Mouse (Mus musculus) midbrain, embryonic 16.5 days (tissue): Measurements from ENCODE around the gene Gm49366. TPM values are rescaled to one million over a fixed set of nuclear protein-coding genes. Genes with fewer than 3 reads are reported as not detected.
"Not testable (repeated sequence)": the region's sequence is repeated elsewhere in the genome, so short reads cannot be mapped to it uniquely, and the experiment has no call there.

Source experiments
- ATAC-seq: fragments of 200-750 bp; cut with Nextera tagmentation; 2 replicates; pipeline ENCODE4 v1.8.0; 2017; ENCODE audit warnings: moderate TSS enrichment
- H3K27ac ChIP-seq: fragments of 300-500 bp; sonication (generic); 2 replicates; pipeline ENCODE4 v1.5.1; 2014; ENCODE audit warnings: mild to moderate bottlenecking, low read length, mixed read lengths
- H3K27me3 ChIP-seq: fragments of 300-500 bp; sonication (generic); 2 replicates; pipeline ENCODE4 v1.6.1; 2014; ENCODE audit warnings: low read depth, low read length, mixed read lengths; ENCODE audit not compliant: control insufficient read depth, insufficient read depth
- H3K36me3 ChIP-seq: fragments of 300-500 bp; sonication (generic); 2 replicates; pipeline ENCODE4 v1.6.1; 2014; ENCODE audit warnings: mild to moderate bottlenecking, low read length, moderate library complexity, mixed read lengths; ENCODE audit not compliant: control insufficient read depth, insufficient read depth
- H3K4me1 ChIP-seq: fragments of 300-500 bp; sonication (generic); 2 replicates; pipeline ENCODE4 v1.6.1; 2014; ENCODE audit warnings: mild to moderate bottlenecking, low read length, mixed read lengths; ENCODE audit not compliant: control insufficient read depth, insufficient read depth
- H3K4me2 ChIP-seq: fragments of 300-500 bp; sonication (generic); 2 replicates; pipeline ENCODE4 v1.6.1; 2014; ENCODE audit warnings: mild to moderate bottlenecking, low read length, mixed read lengths
- H3K4me3 ChIP-seq: fragments of 300-500 bp; sonication (generic); 2 replicates; pipeline ENCODE4 v1.5.1; 2014; ENCODE audit warnings: low read depth, mild to moderate bottlenecking, low read length, moderate library complexity, mixed read lengths
- H3K9ac ChIP-seq: fragments of 300-500 bp; sonication (generic); 2 replicates; pipeline ENCODE4 v1.6.1; 2014; ENCODE audit warnings: low read depth, low read length, mixed read lengths
- H3K9me3 ChIP-seq: fragments of 300-500 bp; sonication (generic); replicated peaks from 2 replicates; pipeline ENCODE4 v1.6.1; 2014; ENCODE audit warnings: mild to moderate bottlenecking, low read length, mixed read lengths; ENCODE audit not compliant: control insufficient read depth, poor library complexity, severe bottlenecking
- WGBS: fragments of 180-500 bp; shearing (Covaris S2); extraction: QIAGEN DNeasy Blood & Tissue Kit; methylation state at CpG from one replicate; pipeline ENCODE4 v1.1.7; 2014; 5-methylcytosine and 5-hydroxymethylcytosine counted together
- polyA plus RNA-seq: library from polyadenylated mRNA; unstranded; fragments of >200 nt; fragmentation: Nextera tagmentation; extraction: Ambion mirVana; gene quantifications from 2 replicates; pipeline ENCODE4 v1.2.1, GENCODE M21; 2015

Gm49366 gene
- polyA plus RNA-seq, 1 experiment from 2014 or later: not detected

DNA sequence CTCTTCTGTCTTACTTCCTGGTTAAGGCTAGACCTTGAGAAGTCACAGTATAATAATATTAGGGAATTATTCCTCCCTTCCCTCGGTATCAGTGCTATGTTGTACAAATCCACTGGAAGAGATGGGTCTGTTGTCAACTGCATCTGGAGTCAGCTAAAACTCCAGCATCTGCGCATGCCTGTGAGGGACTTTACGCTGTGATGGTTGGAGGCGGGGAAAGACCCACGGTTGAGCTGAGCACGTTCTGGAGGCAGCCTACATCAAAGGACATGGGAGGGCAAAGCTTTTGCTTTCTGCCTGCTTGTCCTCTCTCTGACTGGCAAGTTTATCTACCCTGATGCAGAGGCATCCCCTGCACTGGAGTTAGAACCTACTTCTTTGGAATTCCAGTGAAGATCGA lies 12.8 kb upstream of the Gm49366 start:
- no peak overlapping the region for H3K4me2 ChIP-seq

GRCm38 (mm10) chr12:84028328-84028727 lies 10.4 kb upstream of the Gm49366 start:
- not testable (repeated sequence) for ATAC-seq, H3K4me2 ChIP-seq, H3K27ac ChIP-seq, H3K4me3 ChIP-seq, H3K9me3 ChIP-seq, H3K9ac ChIP-seq, H3K36me3 ChIP-seq, H3K27me3 ChIP-seq, H3K4me1 ChIP-seq
- WGBS: 28% methylated on average over 3 of the region's 3 CpGs

More for the DNA sequence above, 12.8 kb upstream of the Gm49366 start:
- WGBS: 81% methylated on average over 7 of the region's 7 CpGs
- H3K9me3 ChIP-seq: no peaks in the 10 kb centered on the region
- no peaks in the 10 kb centered on the region for H3K36me3 ChIP-seq
- no peak overlapping the region for H3K9ac ChIP-seq
- no peak overlapping the region for H3K27ac ChIP-seq
- no peaks in the 10 kb centered on the region for H3K27me3 ChIP-seq
- no peaks in the 10 kb centered on the region for H3K4me1 ChIP-seq
- ATAC-seq: no peak
- no peak overlapping the region for H3K4me3 ChIP-seq

- not testable (repeated sequence) for H3K4me1 ChIP-seq, H3K36me3 ChIP-seq, H3K27me3 ChIP-seq, H3K4me3 ChIP-seq, ATAC-seq, H3K4me2 ChIP-seq, H3K27ac ChIP-seq, H3K9me3 ChIP-seq, H3K9ac ChIP-seq
- WGBS: 77% methylated on average over 1 of the region's 1 CpGs
Observed at GRCm38 (mm10) chr12:84029043-84029442, 9.7 kb upstream of the Gm49366 start.

DNA sequence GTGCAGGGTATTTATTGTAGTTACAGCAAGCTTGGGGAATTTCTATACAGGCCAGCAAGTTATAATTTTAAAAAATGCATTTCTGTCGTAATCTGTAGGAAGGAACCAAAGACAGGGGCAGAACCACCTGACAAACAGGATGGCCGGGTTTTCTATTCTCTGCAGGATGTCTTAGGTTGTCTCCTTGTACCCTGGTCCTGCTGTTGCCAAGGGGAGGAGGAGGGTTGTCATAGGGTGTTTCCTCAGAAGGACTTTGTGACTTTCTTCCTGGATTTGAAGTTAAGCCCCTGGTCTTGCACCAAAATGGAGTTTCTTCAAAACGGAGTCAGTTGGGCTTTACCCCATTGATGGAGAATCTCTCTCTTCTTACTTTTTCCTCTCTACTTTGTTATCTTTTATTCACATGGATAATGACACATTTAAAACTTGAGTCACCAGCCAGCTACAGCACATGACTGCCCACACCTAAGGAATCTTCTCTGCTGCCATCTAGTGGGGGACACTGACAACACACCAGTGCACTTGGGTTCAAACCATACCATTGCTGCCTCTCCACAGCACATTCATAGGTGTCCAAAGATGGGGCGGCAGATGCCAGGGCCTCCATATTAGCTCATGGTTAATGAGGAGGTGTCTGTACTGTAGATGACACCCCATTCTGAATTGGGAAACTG lies 7.9 kb upstream of the Gm49366 start:
- Histone ChIP-seq H3K4me1 (no peaks in the 10 kb centered on the region), H3K27me3 (no peaks in the 10 kb centered on the region), H3K36me3 (no peaks in the 10 kb centered on the region), H3K4me3 (no peak overlapping the region), H3K4me2 (no peak overlapping the region), H3K27ac (no peak overlapping the region), H3K9me3 (no peaks in the 10 kb centered on the region), H3K9ac (no peak overlapping the region)
- peak; percentile 70; the same call in 1 of the 2 replicates for ATAC-seq
- 70% methylated on average over 4 of the region's 4 CpGs for WGBS

DNA sequence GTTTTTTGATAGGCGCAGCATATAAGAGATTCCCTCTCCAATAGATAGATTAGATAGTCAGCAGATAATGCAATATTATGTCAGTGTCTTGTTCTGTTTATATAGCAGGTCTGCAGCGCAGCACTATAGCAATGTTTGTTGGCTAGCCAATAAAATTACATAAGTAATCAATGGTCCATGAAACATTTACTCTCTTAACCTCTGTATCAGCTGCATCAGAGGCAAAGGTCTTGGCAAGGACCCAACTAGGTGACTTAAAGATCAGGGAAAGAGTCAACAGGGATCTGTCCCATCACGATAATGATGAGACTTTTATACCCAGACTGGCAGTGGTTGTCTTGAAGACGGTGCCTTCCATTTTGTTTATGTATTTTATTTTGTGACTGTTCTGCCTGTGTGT lies 5.9 kb upstream of the Gm49366 start:
- 91% methylated on average over 4 of the region's 4 CpGs for WGBS
- no peaks in the 10 kb centered on the region for H3K36me3 ChIP-seq
- H3K9ac ChIP-seq: no peak overlapping the region
- no peak overlapping the region for H3K4me3 ChIP-seq
- no peak for ATAC-seq
- H3K27ac ChIP-seq: no peak overlapping the region
- no peaks in the 10 kb centered on the region for H3K27me3 ChIP-seq
- no peaks in the 10 kb centered on the region for H3K4me1 ChIP-seq
- H3K9me3 ChIP-seq: no peaks in the 10 kb centered on the region
- H3K4me2 ChIP-seq: no peak overlapping the region

DNA sequence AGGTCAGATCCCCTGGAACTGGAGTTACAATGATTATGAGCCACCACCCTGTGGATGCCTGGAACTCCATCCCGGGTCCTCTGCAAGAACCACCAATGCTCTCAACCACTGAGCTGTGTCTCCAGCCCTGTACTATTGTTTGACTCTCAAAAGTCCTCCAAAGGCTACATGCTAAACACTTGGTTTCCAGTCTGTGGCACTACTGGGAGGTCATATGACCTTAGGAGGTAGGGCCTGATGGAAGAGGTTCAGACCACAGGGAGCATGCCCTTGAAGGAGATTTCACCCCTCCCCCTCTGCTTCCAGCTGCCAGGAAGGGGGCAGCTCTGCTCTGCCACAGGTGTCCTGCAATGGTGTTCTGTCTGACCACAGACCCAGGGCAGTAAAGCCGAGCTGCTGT lies 5.4 kb upstream of the Gm49366 start:
- ATAC-seq, H3K36me3 ChIP-seq: not testable (repeated sequence)
- 76% methylated on average over 2 of the region's 2 CpGs for WGBS

DNA sequence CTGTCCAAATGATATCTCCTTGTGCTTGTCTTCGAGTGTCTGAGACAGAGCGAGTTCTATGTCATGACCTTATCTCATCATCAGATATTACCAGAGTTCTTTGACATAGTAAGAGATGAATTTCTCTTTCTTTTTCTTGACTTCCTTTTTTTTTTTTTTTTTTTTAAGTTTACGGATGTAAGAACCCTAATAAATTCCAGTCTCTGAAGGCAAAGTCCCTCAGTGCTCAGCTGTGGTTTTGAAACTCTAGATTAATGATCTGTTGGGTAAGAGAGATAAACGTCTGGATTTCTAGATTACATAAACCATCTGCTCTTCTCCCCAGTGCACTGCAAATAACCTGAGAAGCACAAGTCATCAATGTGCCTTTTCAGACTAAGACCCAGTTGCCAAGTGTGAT lies 4.6 kb upstream of the Gm49366 start:
- 79% methylated on average over 4 of the region's 4 CpGs for WGBS
- H3K9me3 ChIP-seq: no peaks in the 10 kb centered on the region

More for the DNA sequence above, 5.4 kb upstream of the Gm49366 start:
- H3K4me2 ChIP-seq, H3K4me3 ChIP-seq, H3K27me3 ChIP-seq, H3K9me3 ChIP-seq, H3K27ac ChIP-seq, H3K4me1 ChIP-seq, H3K9ac ChIP-seq: not testable (repeated sequence)

GRCm38 (mm10) chr12:84038241-84038640 lies 494 bp upstream of the Gm49366 start, which contains the start of gene Acot4:
Gene Acot4, plus strand, starts transcription at chr12:84038379.
- H3K9ac ChIP-seq: peak within 1 kb of the TSS; percentile 63
- peak within 1 kb of the TSS; percentile 63 for H3K4me2 ChIP-seq
- ATAC-seq: peak; percentile 72
- peak within 1 kb of the TSS; percentile 47 for H3K4me3 ChIP-seq
- not testable (repeated sequence) for H3K27me3 ChIP-seq, H3K4me1 ChIP-seq, H3K36me3 ChIP-seq, H3K9me3 ChIP-seq, H3K27ac ChIP-seq
- WGBS: 12% methylated on average over 16 of the region's 32 CpGs

More for the DNA sequence above, 4.6 kb upstream of the Gm49366 start:
- H3K36me3 ChIP-seq: no peaks in the 10 kb centered on the region
- H3K9ac ChIP-seq: no peak overlapping the region
- H3K27me3 ChIP-seq: no peaks in the 10 kb centered on the region
- H3K27ac ChIP-seq: no peak overlapping the region
- no peak overlapping the region for H3K4me2 ChIP-seq
- H3K4me3 ChIP-seq: no peak overlapping the region
- ATAC-seq: no peak
- H3K4me1 ChIP-seq: no peaks in the 10 kb centered on the region

GRCm38 (mm10) chr12:84042248-84042647 lies 3.5 kb downstream of the Gm49366 start:
- H3K9me3 ChIP-seq: peaks cover 2% of the 10 kb centered on the region; the same call in 1 of the 2 replicates
- no peak overlapping the region for H3K4me2 ChIP-seq
- H3K27ac ChIP-seq: no peak overlapping the region
- no peaks in the 10 kb centered on the region for H3K4me1 ChIP-seq
- WGBS: 93% methylated on average over 5 of the region's 5 CpGs
- no peak overlapping the region for H3K4me3 ChIP-seq
- no peak overlapping the region for H3K9ac ChIP-seq
- no peaks in the 10 kb centered on the region for H3K36me3 ChIP-seq
- ATAC-seq: no peak
- no peaks in the 10 kb centered on the region for H3K27me3 ChIP-seq
